Mouse (Mus musculus) brown adipose tissue, adult 24 weeks (tissue): ENCODE data around the gene Insrr. TPM values are rescaled to one million over a fixed set of nuclear protein-coding genes. Genes with fewer than 3 reads are reported as not detected.
"Not testable (repeated sequence)": the region's sequence is repeated elsewhere in the genome, so short reads cannot be mapped to it uniquely, and the experiment has no call there.

ENCODE experiments used
- H3K27ac ChIP-seq: fragments of 200-500 bp; replicated peaks from 2 replicates; pipeline ENCODE4 v1.5.1; 2012; ENCODE audit warnings: low read depth, mild to moderate bottlenecking, low read length
- H3K4me1 ChIP-seq: fragments of 200-500 bp; 2 replicates; pipeline ENCODE4 v1.6.1; 2012; ENCODE audit warnings: low read length, mixed read lengths; ENCODE audit not compliant: control insufficient read depth, insufficient read depth, insufficient read length
- H3K4me3 ChIP-seq: fragments of 200-500 bp; 2 replicates; pipeline ENCODE4 v1.5.1; 2012; ENCODE audit warnings: low read depth, mild to moderate bottlenecking, low read length, moderate library complexity; ENCODE audit not compliant: insufficient read depth
- polyA plus RNA-seq: library from polyadenylated mRNA; stranded (reverse); fragments of >200 nt; gene quantifications from 2 replicates; pipeline ENCODE4 v1.2.4, GENCODE M21; 2012; ENCODE audit not compliant: missing spikeins, insufficient read depth, insufficient read length

Insrr gene
- polyA plus RNA-seq, 1 experiment = not detected

DNA sequence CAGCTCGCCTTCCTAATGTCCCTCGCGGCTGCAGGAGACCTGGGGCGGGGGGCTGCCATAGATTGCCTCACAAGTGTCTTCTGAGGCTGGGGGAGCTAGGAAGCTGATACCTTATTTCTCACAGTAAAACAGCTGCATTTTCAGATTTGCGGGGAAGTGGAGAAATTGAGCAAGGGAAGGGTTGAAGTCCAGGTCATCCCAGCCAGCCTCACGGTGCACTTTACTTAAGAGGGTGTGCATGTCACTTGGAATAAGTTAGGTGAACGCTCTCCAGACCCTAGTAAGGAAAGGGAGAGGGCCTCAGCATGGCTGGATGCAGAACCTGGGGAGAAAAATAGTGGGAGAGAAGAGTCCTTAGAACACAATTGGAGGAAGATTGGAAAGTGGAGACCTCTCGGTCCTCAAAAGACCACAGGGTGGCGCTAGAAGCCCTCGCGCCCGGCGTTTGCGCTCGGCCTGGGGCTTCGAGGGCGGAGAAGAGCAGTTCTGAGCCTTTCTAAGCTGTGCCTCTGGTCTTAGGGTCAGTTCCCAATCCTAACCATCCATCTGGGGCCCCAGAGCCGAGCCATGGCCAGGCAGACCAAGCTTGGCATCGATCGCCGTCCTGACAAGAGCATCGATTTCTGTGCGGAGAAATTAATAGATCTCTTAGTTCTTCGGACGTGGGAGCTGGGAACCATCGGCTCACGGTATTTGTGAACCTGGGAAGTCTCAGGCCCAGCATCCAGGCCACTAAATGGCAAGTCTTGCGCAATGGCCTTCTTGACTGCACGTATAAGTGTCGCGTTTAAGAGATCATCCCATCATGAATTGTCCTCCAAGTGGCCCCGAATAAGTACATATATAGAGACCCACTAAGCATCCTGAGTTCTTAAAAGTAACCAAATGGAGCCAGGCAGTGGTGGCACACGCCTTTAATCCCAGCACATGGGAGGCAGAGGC is 1.1 kb upstream of the Insrr start:
- no peak overlapping the region for H3K27ac ChIP-seq
- H3K4me1 ChIP-seq = no peaks in the 10 kb centered on the region
- H3K4me3 ChIP-seq = no peak overlapping the region

DNA sequence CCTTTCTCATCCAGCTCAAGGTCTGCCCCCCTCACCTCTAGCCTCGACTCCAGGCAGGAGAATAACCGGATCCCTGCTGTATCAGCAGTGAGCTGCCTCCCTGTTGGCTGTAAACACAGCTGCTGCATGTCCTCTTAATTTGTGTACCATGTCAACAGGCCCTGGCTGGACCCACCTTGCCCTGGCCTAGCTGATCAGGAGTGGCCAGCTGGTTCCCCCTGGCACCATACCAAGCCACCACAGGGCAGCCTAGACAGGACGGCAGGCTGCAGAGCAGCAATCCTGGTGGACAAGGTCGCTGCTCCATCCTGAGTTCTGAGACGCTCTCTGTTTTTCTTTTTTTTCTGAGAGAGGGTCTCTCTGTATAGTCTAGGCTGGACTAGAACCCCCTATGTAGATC is 4.9 kb downstream of the Insrr start:
- Histone ChIP-seq H3K4me1 (no peaks in the 10 kb centered on the region), H3K4me3 (no peak overlapping the region), H3K27ac (no peak overlapping the region)

DNA sequence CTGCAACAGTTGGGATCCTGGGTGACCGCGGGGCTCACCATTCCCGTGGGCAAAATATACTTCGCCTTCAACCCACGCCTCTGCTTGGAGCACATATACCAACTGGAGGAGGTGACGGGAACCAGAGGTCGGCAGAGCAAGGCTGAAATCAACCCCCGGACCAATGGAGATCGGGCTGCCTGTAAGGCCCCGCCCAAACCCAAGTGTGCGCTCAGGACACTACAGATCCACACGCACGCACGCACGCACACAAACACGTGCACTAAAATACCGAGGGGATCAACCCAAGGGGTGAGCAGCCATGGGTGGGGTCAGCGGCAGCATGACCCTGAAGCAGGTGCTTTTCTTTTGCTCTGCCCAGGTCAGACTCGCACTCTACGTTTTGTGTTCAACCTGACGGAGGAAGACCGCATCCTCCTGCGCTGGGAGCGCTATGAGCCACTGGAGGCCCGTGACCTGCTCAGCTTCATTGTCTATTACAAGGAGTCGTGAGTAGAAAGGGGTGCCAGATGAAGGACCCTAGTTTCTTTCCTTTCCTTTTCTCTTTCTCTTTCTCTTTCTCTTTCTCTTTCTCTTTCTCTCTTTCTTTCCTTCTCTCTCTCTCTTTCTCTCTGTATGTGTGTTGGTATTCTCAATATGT is 7.4 kb downstream of the Insrr start:
- H3K4me3 ChIP-seq = peak overlapping the region; percentile 38
- no peaks in the 10 kb centered on the region for H3K4me1 ChIP-seq
- no peak overlapping the region for H3K27ac ChIP-seq

DNA sequence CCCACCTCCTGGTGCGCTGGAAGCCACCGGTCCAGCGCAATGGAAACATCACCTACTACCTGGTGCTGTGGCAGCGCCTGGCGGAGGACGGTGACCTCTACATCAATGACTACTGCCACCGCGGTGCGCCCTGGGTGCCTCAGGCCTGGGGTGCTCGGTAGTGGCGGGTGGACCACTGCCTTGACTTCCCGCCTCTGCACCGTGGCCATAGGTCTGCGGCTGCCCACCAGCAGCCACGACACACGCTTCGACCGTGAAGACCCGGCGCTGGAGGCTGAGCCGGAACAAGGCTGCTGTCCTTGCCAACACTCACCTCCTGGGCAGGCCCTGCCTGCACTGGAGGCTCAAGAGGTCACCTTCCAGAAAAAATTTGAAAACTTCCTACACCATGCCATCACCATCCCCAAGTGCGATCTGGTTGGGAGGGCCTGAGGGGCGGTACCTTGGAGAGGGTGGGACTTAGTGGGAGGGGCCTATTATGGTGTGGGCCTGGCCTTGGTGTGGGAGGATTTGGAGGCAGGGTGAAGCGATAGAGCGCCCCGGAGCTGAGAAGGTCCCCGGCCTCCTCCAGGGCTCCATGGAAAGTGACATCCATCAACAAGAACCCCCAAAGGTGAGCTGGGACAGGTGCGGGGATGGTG is 12.7 kb downstream of the Insrr start:
- Histone ChIP-seq H3K27ac (no peak overlapping the region), H3K4me3 (no peak overlapping the region), H3K4me1 (no peaks in the 10 kb centered on the region)

DNA sequence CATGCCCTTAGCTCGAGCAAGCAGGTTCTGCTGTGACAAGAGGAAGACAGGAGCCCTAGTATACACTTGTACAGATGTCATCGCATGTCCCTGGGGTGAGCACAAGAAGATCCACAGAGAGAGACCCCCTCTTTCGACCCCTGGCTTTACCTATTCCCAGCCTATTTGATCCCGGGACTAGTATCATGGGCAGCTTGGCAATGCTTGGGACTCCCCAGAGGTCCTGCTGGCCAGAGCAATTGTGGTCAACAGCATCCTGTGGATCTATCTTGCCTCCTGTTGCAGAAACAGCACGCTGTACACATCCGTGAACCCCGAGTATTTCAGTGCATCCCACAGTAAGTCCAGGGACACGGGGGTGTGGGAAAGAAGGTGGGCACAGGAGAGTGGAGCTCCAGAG is 14.5 kb downstream of the Insrr start:
- Histone ChIP-seq H3K4me3 (no peak overlapping the region), H3K4me1 (no peaks in the 10 kb centered on the region), H3K27ac (no peak overlapping the region)

DNA sequence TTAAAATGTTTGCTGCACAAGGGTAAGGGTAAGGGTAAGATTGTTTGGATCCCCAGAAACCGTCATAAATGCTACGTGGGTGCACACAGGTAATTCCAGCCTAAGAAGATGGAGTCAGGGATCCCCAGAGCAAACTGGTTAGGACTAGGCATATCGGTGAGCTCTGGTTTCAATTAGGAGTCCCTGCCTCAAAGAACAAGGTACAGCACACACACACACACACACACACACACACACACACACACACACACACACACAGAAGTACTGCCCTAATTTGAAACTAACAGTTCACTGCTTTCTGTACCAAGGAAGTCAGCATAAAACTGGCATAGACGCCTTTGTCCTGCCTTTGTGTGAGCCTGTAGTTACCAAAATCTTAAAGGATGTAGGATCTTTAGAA is 15.7 kb downstream of the Insrr start:
- no peak overlapping the region for H3K27ac ChIP-seq
- no peaks in the 10 kb centered on the region for H3K4me1 ChIP-seq

DNA sequence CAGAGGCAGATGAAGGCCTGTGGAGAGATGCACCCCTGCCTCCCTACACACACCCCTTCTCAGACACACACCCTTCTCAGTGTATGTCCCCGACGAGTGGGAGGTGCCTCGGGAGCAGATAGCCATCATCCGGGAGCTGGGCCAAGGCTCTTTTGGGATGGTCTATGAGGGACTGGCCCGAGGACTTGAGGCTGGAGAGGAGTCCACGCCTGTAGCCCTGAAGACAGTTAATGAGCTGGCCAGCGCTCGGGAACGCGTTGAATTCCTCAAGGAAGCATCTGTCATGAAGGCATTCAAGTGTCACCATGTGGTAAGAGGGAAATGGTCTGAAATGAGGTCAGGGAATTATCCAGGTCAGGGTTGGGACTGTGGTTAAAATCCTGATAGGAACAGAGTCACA is 16.1 kb downstream of the Insrr start:
- Histone ChIP-seq H3K4me1 (no peaks in the 10 kb centered on the region), H3K27ac (no peak overlapping the region), H3K4me3 (no peak overlapping the region)

More for the DNA sequence above, 15.7 kb downstream of the Insrr start:
- H3K4me3 ChIP-seq = no peak overlapping the region

DNA sequence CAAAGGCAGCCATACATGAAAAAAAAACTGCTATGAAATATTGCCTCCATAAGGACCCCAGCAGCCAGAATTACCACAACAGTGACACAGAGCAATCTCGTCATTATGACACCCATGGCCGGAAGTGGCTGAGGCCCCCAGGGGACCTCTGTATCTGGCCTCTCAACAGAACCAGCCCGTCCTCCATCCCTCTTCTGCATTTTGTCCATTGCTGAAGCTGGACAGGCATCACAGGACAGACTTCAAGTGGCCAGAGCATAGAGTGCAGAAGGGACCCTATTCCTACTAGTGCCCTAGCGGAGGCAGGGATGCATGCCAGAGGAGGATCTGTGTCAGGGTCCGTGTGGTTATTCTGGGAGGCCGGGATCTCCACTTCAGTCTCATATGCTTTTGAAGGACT is 19.4 kb downstream of the Insrr start:
- H3K4me1 ChIP-seq = no peaks in the 10 kb centered on the region
- no peak overlapping the region for H3K4me3 ChIP-seq
- no peak overlapping the region for H3K27ac ChIP-seq

DNA sequence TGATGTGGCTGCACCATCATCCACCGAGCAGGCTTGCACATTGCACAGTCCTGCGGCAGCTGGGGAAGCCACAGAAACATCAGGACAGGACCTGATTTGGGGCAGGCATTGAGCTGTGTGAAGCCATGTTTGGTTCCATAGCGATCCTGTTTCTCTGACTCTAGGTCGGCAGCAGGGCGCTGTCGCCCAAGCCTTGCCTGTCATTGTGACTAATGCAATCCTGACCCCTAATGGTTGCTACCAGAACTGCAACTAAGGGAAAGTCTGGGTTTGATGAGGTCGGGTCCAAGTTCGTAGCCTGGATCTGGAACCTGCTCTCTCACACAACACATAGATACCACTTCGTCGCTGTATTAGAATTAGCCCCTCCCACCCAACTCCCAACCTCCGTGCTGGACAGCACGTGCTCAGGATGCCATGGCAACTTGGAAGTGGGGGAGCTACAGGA is 19.9 kb downstream of the Insrr start:
- Histone ChIP-seq H3K4me1 (no peaks in the 10 kb centered on the region), H3K27ac (no peak overlapping the region), H3K4me3 (no peak overlapping the region)

DNA sequence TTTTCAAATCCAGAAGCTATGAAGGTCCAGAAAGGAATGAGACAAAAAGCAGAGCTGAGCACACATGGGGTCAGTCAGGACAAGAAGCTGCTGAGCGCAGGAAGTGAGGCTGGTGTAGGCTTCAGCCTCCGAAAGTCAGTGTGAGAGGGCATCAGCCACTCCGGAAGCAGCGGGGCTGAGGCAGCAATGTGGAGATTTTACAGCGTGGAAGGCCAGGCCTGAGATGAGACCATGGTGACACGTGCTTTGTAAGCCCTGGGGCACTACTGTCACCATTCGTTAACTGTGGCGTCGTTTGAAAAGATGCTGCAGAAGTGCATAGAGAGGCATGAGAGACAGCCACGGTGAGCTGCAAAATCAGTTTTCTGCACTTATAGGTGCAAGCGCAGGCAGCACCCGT is 21.5 kb downstream of the Insrr start:
- Histone ChIP-seq H3K4me3 (no peak overlapping the region), H3K4me1 (no peaks in the 10 kb centered on the region), H3K27ac (no peak overlapping the region)

DNA sequence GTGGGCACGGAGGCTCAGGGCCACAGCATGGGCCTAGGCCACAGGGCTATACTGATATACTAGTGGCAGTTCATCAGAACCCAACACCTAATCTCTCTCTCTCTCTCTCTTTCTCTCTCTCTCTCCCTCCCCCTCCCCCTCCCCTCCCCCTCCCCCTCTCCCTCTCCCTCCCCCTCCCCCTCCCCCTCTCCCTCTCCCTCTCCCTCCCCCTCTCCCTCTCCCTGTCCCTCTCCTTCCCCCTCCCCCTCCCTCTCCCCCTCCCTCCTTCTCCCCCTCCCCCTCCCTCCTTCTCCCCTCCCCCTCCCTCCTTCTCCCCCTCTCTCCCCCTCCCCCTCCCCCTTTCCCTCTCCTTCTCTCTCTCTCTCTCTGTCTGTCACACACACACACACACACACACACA is 27.5 kb downstream of the Insrr start, which contains the start of gene Pear1:
Pear1 (minus strand) TSS at position 101 of the 400 bp plus-strand sequence.
- H3K4me3 ChIP-seq, H3K4me1 ChIP-seq, H3K27ac ChIP-seq: not testable (repeated sequence)

DNA sequence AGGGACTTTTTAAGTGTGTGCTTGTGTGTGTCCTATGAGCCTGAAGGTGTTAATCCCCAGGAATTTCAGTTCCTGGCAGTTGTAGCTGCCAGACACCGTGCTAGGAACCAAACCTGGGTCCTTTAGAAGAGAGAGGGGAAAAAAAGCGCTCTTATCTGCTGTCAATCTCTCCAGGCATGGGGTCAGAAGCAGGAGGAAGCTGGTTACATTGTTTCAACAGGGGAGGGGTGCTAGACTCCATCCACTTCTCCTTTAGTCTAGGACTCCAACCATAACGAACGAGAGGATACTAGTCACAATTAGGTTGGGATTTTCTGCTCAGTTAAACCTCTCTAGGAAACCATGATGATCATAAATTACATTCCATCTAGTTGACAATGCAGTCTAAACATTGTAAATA is 31.7 kb downstream of the Insrr start:
- Histone ChIP-seq H3K4me3 (no peak overlapping the region), H3K4me1 (no peaks in the 10 kb centered on the region), H3K27ac (no peak overlapping the region)

DNA sequence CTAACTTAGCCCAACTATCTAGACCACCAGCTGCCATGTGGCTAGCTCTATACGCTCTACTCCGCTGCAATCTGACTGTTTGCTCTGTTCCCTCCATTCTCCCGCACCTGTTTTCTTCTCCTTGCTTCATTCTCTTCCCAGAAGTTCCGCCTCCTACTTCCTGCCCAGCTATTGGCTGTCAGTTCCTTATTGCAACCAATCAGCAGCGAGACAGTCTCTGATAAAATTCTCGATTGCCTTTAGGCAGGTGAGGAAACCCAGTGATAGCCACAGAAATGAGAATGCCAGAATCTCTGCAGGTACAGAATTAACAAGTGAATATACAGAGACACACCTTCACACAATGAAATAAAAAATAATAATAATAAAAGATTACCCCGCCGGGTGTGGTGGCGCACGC is 32.3 kb downstream of the Insrr start:
- Histone ChIP-seq H3K4me3 (no peak overlapping the region), H3K27ac (no peak overlapping the region), H3K4me1 (no peaks in the 10 kb centered on the region)

DNA sequence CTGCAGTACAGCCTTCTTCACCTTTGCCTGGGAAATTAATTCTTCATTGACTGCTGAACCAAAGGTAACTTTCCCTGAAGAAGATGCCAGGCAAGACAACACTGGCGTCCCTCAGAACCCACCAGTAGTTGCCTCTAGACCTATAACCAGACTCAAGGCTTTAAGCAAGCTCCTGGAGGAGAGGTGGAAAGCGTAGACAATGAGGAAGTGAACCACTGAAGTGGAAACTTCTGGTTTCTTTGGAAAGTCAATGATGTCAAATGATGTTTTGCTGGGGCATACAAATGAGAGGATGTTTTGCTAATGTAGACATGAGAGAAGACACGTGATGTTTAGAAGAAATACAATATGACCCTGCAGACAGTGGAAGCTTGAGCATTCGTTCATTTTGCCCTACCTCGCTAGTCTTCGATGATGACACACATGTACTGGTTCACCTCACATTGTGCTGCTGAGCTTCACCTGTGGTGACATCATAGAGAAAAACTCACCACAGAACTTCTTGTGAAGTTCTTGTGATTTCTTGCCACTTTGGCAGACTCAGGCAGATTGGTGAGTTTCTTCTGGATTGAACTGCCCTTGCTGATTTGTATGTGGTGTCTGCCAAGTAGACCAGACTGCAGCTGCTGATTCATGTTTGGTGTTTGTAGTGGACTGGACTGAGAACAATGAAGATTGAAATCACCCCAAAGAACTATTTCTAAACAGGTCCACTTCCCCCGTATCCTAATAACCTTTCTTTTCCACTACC is 35.5 kb downstream of the Insrr start:
- Histone ChIP-seq H3K4me1 (no peaks in the 10 kb centered on the region), H3K4me3 (no peak overlapping the region), H3K27ac (no peak overlapping the region)

DNA sequence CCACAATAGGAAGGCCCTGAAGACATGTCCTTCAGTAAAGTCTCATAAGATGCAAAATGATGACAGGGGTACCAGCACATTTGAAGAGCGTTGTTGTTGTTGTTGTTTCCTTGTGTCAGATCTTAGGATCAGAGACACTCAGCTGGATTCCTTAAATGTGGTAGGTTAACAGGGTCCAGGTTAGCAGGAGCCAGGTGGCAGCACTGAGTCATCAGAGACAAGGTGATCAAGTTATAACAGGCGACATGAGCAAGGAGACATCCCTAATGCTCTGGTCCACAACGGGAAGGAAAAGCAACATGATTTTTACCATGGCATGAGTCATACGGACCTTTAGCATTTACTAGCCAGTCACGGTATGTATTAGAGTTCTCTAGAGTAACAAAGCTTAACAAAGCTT is 36.7 kb downstream of the Insrr start:
- H3K4me1 ChIP-seq = no peaks in the 10 kb centered on the region
- no peak overlapping the region for H3K4me3 ChIP-seq
- no peak overlapping the region for H3K27ac ChIP-seq
